Mouse (Mus musculus): ENCODE measurements around the gene Itprid2. TPM values are rescaled to one million over a fixed set of nuclear protein-coding genes. Genes with fewer than 3 reads are reported as not detected.

Gene Itprid2
- total and polyA plus RNA-seq, 3 experiments, result 12.5 to 62.8 (median 40.6) TPM

GRCm38 (mm10) chr2:79690838-79691237 is 55.7 kb downstream of the Itprid2 start:
- H3K36me3 ChIP-seq (replicated peaks), result no peaks in the 10 kb centered on the region
- ATAC-seq (ENCODE audit: extremely low read depth, insufficient number of reproducible peaks, low FRiP score, poor library complexity, severe bottlenecking) (no peak), DNase-seq (ENCODE audit: low spot score) (no peak)

GRCm38 (mm10) chr2:79695190-79695589 is 60.0 kb downstream of the Itprid2 start:
- H3K27me3 ChIP-seq (ENCODE audit: insufficient read depth, low read length), result 0 out of 2 replicates have a peak, but pooled peaks cover 2% of the 10 kb centered on the region
- H3K9me3 ChIP-seq (replicated peaks), result no peaks in the 10 kb centered on the region
- TF ChIP-seq POLR2AphosphoS5 (IDR thresholded peaks at IDR 0.05; ENCODE audit: insufficient replicate concordance, low read depth, low read length) (no peak), GATA2 (IDR thresholded peaks at IDR 0.05; ENCODE audit: borderline replicate concordance, low read depth, low read length) (no peak), CTCF (IDR thresholded peaks at IDR 0.05; ENCODE audit: low read depth, low read length) (no peak)
- no peak for ATAC-seq (ENCODE audit: extremely low read depth, insufficient number of reproducible peaks, low FRiP score, poor library complexity, severe bottlenecking)
- H3K4me3 ChIP-seq (ENCODE audit: low read depth, low read length), result no peak overlapping the region
- no peak for DNase-seq (ENCODE audit: low spot score)
- H3K4me1 ChIP-seq (ENCODE audit: insufficient read depth, low read depth, low read length), result no peaks in the 10 kb centered on the region
- no peaks in the 10 kb centered on the region for H3K36me3 ChIP-seq (replicated peaks)

More at GRCm38 (mm10) chr2:79690838-79691237, 55.7 kb downstream of the Itprid2 start:
- Histone ChIP-seq H3K27me3 (ENCODE audit: insufficient read depth, low read length) (peaks cover 15% of the 10 kb centered on the region; the same call in 1 of the 2 replicates), H3K4me3 (ENCODE audit: low read depth, low read length) (no peak overlapping the region), H3K9me3 (replicated peaks) (no peaks in the 10 kb centered on the region), H3K4me1 (ENCODE audit: insufficient read depth, low read depth, low read length) (no peaks in the 10 kb centered on the region)
- TF ChIP-seq TAL1 (conservative IDR thresholded peaks at IDR 0.05; ENCODE audit: low read depth, low read length), result no peak
- no peak for TF ChIP-seq GATA2 (IDR thresholded peaks at IDR 0.05; ENCODE audit: borderline replicate concordance, low read depth, low read length)
- no peak for TF ChIP-seq POLR2AphosphoS5 (IDR thresholded peaks at IDR 0.05; ENCODE audit: insufficient replicate concordance, low read depth, low read length)
- TF ChIP-seq CTCF (IDR thresholded peaks at IDR 0.05; ENCODE audit: low read depth, low read length), result no peak
- TF ChIP-seq GATA1 (IDR thresholded peaks at IDR 0.05; ENCODE audit: borderline replicate concordance, low read length), result no peak

DNA sequence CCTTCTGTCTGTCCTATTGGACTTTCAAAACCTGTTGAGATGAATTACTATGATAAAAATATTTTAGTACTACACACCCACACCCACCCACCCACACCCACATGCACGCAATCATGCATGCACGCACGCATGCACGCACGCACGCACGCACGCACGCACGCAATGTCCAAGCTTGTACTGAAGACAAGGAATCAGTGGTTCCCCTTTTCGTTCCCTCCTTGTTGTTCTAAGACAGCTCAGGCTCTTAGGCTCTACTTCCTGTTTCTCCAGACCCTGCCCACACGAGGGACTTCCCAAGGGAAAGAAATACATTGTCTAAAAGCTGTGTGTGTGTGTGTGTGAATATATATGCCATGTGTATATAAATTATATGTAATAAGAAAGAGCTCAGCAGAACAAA is 60.8 kb downstream of the Itprid2 start:
- TF ChIP-seq CTCF (IDR thresholded peaks at IDR 0.05; ENCODE audit: low read depth, low read length) (no peak), GATA2 (IDR thresholded peaks at IDR 0.05; ENCODE audit: borderline replicate concordance, low read depth, low read length) (no peak), TAL1 (conservative IDR thresholded peaks at IDR 0.05; ENCODE audit: low read depth, low read length) (no peak), GATA1 (IDR thresholded peaks at IDR 0.05; ENCODE audit: borderline replicate concordance, low read length) (no peak), POLR2AphosphoS5 (IDR thresholded peaks at IDR 0.05; ENCODE audit: insufficient replicate concordance, low read depth, low read length) (no peak)
- H3K4me3 ChIP-seq (ENCODE audit: low read depth, low read length), result no peak overlapping the region
- H3K36me3 ChIP-seq (replicated peaks), result no peaks in the 10 kb centered on the region
- no peaks in the 10 kb centered on the region for H3K27me3 ChIP-seq (ENCODE audit: insufficient read depth, low read length)
- no peaks in the 10 kb centered on the region for H3K4me1 ChIP-seq (ENCODE audit: insufficient read depth, low read depth, low read length)
- DNase-seq (ENCODE audit: low spot score) (no peak), ATAC-seq (ENCODE audit: extremely low read depth, insufficient number of reproducible peaks, low FRiP score, poor library complexity, severe bottlenecking) (no peak)
- no peaks in the 10 kb centered on the region for H3K9me3 ChIP-seq (replicated peaks)

GRCm38 (mm10) chr2:79696478-79697230 is 61.5 kb downstream of the Itprid2 start:
- ATAC-seq (ENCODE audit: extremely low read depth, insufficient number of reproducible peaks, low FRiP score, poor library complexity, severe bottlenecking) (no peak), DNase-seq (ENCODE audit: low spot score) (no peak)
- TF ChIP-seq POLR2AphosphoS5 (IDR thresholded peaks at IDR 0.05; ENCODE audit: insufficient replicate concordance, low read depth, low read length), result no peak
- TF ChIP-seq CTCF (IDR thresholded peaks at IDR 0.05; ENCODE audit: low read depth, low read length), result no peak
- TF ChIP-seq GATA1 (IDR thresholded peaks at IDR 0.05; ENCODE audit: borderline replicate concordance, low read length), result no peak
- TF ChIP-seq TAL1 (conservative IDR thresholded peaks at IDR 0.05; ENCODE audit: low read depth, low read length), result no peak
- no peak for TF ChIP-seq GATA2 (IDR thresholded peaks at IDR 0.05; ENCODE audit: borderline replicate concordance, low read depth, low read length)

GRCm38 (mm10) chr2:79698166-79698565 is 63.0 kb downstream of the Itprid2 start:
- no peak for ATAC-seq (ENCODE audit: extremely low read depth, insufficient number of reproducible peaks, low FRiP score, poor library complexity, severe bottlenecking)

More at GRCm38 (mm10) chr2:79696478-79697230, 61.5 kb downstream of the Itprid2 start:
- H3K4me3 ChIP-seq (ENCODE audit: low read depth, low read length), result no peak overlapping the region
- no peaks in the 10 kb centered on the region for H3K9me3 ChIP-seq (replicated peaks)
- no peaks in the 10 kb centered on the region for H3K4me1 ChIP-seq (ENCODE audit: insufficient read depth, low read depth, low read length)
- no peaks in the 10 kb centered on the region for H3K36me3 ChIP-seq (replicated peaks)
- H3K27me3 ChIP-seq (ENCODE audit: insufficient read depth, low read length), result no peaks in the 10 kb centered on the region

GRCm38 (mm10) chr2:79704773-79705172 is 69.6 kb downstream of the Itprid2 start:
- Histone ChIP-seq H3K36me3 (replicated peaks) (no peaks in the 10 kb centered on the region), H3K9me3 (replicated peaks) (no peaks in the 10 kb centered on the region), H3K4me1 (ENCODE audit: insufficient read depth, low read depth, low read length) (no peaks in the 10 kb centered on the region), H3K27me3 (ENCODE audit: insufficient read depth, low read length) (no peaks in the 10 kb centered on the region), H3K4me3 (ENCODE audit: low read depth, low read length) (no peak overlapping the region)
- TF ChIP-seq TAL1 (conservative IDR thresholded peaks at IDR 0.05; ENCODE audit: low read depth, low read length) (no peak), CTCF (IDR thresholded peaks at IDR 0.05; ENCODE audit: low read depth, low read length) (no peak), GATA2 (IDR thresholded peaks at IDR 0.05; ENCODE audit: borderline replicate concordance, low read depth, low read length) (no peak), GATA1 (IDR thresholded peaks at IDR 0.05; ENCODE audit: borderline replicate concordance, low read length) (no peak), POLR2AphosphoS5 (IDR thresholded peaks at IDR 0.05; ENCODE audit: insufficient replicate concordance, low read depth, low read length) (no peak)
- ATAC-seq (ENCODE audit: extremely low read depth, insufficient number of reproducible peaks, low FRiP score, poor library complexity, severe bottlenecking), result no peak
- no peak for DNase-seq (ENCODE audit: low spot score)

More at GRCm38 (mm10) chr2:79698166-79698565, 63.0 kb downstream of the Itprid2 start:
- H3K36me3 ChIP-seq (replicated peaks), result no peaks in the 10 kb centered on the region
- DNase-seq (ENCODE audit: low spot score), result no peak
- no peaks in the 10 kb centered on the region for H3K4me1 ChIP-seq (ENCODE audit: insufficient read depth, low read depth, low read length)
- no peak for TF ChIP-seq GATA2 (IDR thresholded peaks at IDR 0.05; ENCODE audit: borderline replicate concordance, low read depth, low read length)
- no peak for TF ChIP-seq POLR2AphosphoS5 (IDR thresholded peaks at IDR 0.05; ENCODE audit: insufficient replicate concordance, low read depth, low read length)
- no peak for TF ChIP-seq GATA1 (IDR thresholded peaks at IDR 0.05; ENCODE audit: borderline replicate concordance, low read length)
- no peak for TF ChIP-seq CTCF (IDR thresholded peaks at IDR 0.05; ENCODE audit: low read depth, low read length)
- no peak for TF ChIP-seq TAL1 (conservative IDR thresholded peaks at IDR 0.05; ENCODE audit: low read depth, low read length)
- no peaks in the 10 kb centered on the region for H3K9me3 ChIP-seq (replicated peaks)
- no peaks in the 10 kb centered on the region for H3K27me3 ChIP-seq (ENCODE audit: insufficient read depth, low read length)
- no peak overlapping the region for H3K4me3 ChIP-seq (ENCODE audit: low read depth, low read length)
